Mouse (Mus musculus): Measurements from ENCODE around the gene Traf7. TPM values are rescaled to one million over a fixed set of nuclear protein-coding genes. Genes with fewer than 3 reads are reported as not detected.

Gene Traf7
- polyA plus RNA-seq, 1 experiment from 2014 or later = 103 TPM

DNA sequence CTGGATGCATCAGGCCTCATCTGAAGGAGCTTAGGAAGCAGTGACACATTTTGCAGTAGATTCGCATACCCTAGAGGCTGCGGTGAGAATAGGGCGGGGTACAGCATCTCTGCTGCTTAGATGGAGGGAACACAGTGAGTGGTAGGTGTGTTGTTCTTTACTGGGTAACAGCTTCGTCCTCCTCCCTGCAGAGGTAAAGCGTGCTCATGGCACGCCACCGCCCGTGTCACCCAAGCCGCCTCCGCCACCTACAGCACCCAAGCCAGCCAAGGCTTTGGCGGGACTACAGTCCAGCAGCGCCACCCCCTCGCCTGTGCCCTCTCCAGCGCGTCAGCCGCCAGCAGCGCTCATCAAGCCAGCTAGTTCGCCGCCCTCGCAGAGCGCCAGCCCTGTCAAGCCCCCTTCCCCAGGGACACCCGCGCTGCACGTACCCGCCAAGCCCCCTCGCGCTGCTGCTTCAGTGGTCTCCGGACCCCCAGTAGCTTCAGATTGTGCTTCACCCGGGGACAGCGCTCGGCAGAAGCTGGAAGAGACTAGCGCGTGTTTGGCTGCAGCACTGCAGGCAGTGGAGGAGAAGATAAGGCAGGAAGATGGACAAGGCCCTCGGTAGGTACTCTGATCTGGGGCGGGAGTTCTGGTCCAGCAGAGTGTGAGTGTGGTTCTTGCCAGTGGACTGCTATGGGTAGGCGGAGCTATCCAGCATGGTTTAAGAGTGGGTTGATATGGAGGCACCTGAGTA, 21.2 kb downstream of the Traf7 start:
- no peaks in the 10 kb centered on the region for H3K9me3 ChIP-seq (replicated peaks; ENCODE audit: control insufficient read depth, low read length, poor library complexity, severe bottlenecking)
- no peak overlapping the region for H3K4me2 ChIP-seq (ENCODE audit: low read length)
- peak overlapping the region; percentile 38 for H3K27ac ChIP-seq (ENCODE audit: low read length)
- H3K4me1 ChIP-seq (ENCODE audit: control insufficient read depth, insufficient read depth, low read length) = no peaks in the 10 kb centered on the region; the same call in 1 of the 2 replicates
- peaks cover 71% of the 10 kb centered on the region for H3K36me3 ChIP-seq (ENCODE audit: control insufficient read depth, insufficient read depth, low read length)
- 0 out of 2 replicates have a peak overlapping the region, but pooled peaks have one; percentile 25 for H3K9ac ChIP-seq (ENCODE audit: low read depth, low read length)
- no peak overlapping the region for H3K4me3 ChIP-seq (ENCODE audit: low read depth, low read length)
- no peaks in the 10 kb centered on the region for H3K27me3 ChIP-seq (ENCODE audit: control insufficient read depth, insufficient read depth, low read depth, low read length)
- peak; percentile 16 for ATAC-seq
- WGBS = 24% methylated on average over 35 of the region's 36 CpGs

DNA sequence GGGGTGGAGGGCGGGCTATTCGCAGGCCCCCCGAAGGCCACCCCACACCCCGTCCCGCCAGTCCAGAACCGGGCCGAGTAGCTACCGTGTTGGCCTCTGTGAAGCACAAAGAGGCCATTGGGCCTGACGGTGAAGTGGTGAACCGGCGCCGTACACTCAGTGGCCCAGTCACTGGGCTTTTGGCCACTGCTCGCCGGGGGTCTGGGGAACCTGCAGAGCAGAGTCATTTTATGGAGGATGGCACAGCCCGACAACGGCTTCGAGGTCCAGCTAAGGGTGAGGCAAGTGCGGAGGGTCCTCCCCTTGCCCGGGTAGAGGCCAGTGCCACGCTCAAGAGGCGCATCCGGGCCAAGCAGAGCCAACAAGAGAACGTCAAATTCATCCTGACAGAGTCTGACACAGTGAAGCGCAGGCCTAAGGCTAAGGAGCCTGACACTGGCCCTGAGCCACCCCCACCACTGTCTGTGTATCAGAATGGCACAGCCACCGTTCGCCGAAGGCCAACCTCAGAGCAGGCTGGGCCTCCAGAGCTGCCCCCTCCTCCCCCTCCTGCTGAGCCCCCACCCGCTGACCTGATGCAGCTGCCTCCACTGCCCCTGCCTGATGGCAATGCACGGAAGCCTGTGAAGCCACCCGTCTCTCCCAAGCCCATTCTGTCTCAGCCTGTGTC, 22.3 kb downstream of the Traf7 start:
- peaks cover 68% of the 10 kb centered on the region for H3K36me3 ChIP-seq (ENCODE audit: control insufficient read depth, insufficient read depth, low read length)

DNA sequence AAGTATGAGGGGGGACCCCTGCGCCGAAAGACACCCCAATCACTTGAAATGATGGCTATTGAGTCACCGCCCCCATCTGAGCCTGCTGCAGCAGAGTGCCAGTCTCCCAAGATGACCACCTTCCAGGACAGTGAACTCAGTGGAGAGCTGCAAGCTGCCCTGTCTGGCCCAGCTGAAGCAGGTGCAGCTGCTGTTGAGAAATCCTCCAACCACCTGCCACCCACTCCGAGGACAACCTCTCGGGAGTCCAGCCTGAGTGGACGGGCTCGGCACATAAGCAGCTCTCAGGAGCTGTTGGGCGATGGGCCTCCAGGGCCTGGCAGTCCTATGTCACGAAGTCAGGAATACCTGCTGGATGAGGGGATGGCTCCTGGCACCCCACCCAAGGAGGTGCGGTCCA, 23.7 kb downstream of the Traf7 start:
- no peak overlapping the region for H3K27ac ChIP-seq (ENCODE audit: low read length)
- no peaks in the 10 kb centered on the region for H3K27me3 ChIP-seq (ENCODE audit: control insufficient read depth, insufficient read depth, low read depth, low read length)
- ATAC-seq = no peak
- H3K4me1 ChIP-seq (ENCODE audit: control insufficient read depth, insufficient read depth, low read length) = no peaks in the 10 kb centered on the region; the same call in 1 of the 2 replicates
- no peak overlapping the region for H3K4me2 ChIP-seq (ENCODE audit: low read length)
- no peak overlapping the region for H3K9ac ChIP-seq (ENCODE audit: low read depth, low read length)
- H3K36me3 ChIP-seq (ENCODE audit: control insufficient read depth, insufficient read depth, low read length) = peaks cover 63% of the 10 kb centered on the region
- no peaks in the 10 kb centered on the region for H3K9me3 ChIP-seq (replicated peaks; ENCODE audit: control insufficient read depth, low read length, poor library complexity, severe bottlenecking)
- WGBS = 92% methylated on average over 10 of the region's 10 CpGs
- H3K4me3 ChIP-seq (ENCODE audit: low read depth, low read length) = no peak overlapping the region

More for the DNA sequence above, 22.3 kb downstream of the Traf7 start:
- Histone ChIP-seq H3K4me1 (ENCODE audit: control insufficient read depth, insufficient read depth, low read length) (no peaks in the 10 kb centered on the region; the same call in 1 of the 2 replicates), H3K9me3 (replicated peaks; ENCODE audit: control insufficient read depth, low read length, poor library complexity, severe bottlenecking) (no peaks in the 10 kb centered on the region), H3K9ac (ENCODE audit: low read depth, low read length) (0 out of 2 replicates have a peak overlapping the region, but pooled peaks have one; percentile 6), H3K27me3 (ENCODE audit: control insufficient read depth, insufficient read depth, low read depth, low read length) (no peaks in the 10 kb centered on the region), H3K27ac (ENCODE audit: low read length) (no peak overlapping the region), H3K4me2 (ENCODE audit: low read length) (no peak overlapping the region), H3K4me3 (ENCODE audit: low read depth, low read length) (no peak overlapping the region)
- WGBS = 88% methylated on average over 30 of the region's 30 CpGs
- ATAC-seq = no peak

DNA sequence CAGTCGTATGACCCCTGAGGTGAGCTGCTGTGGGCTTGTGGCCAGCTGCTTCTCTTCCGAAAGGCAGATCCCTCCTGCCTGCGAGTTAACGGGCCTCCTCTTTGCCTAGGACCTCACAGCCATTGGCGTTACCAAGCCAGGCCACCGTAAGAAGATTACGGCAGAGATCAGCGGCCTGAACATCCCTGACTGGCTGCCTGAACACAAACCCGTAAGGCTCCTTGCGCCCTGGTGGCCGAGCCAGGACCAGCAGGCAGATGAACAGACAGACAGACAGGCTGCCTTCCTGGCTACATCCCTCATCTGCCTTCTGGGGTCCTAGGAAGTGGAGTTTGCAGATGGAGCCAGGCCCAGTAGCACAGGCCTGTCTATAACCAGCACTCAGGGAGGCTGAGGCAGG, 25.5 kb downstream of the Traf7 start:
- no peak for ATAC-seq
- Histone ChIP-seq H3K4me2 (ENCODE audit: low read length) (no peak overlapping the region), H3K36me3 (ENCODE audit: control insufficient read depth, insufficient read depth, low read length) (peaks cover 60% of the 10 kb centered on the region), H3K27me3 (ENCODE audit: control insufficient read depth, insufficient read depth, low read depth, low read length) (no peaks in the 10 kb centered on the region), H3K9me3 (replicated peaks; ENCODE audit: control insufficient read depth, low read length, poor library complexity, severe bottlenecking) (no peaks in the 10 kb centered on the region), H3K4me3 (ENCODE audit: low read depth, low read length) (no peak overlapping the region), H3K4me1 (ENCODE audit: control insufficient read depth, insufficient read depth, low read length) (no peaks in the 10 kb centered on the region; the same call in 1 of the 2 replicates), H3K9ac (ENCODE audit: low read depth, low read length) (no peak overlapping the region), H3K27ac (ENCODE audit: low read length) (no peak overlapping the region)
- 23% methylated on average over 11 of the region's 11 CpGs for WGBS

DNA sequence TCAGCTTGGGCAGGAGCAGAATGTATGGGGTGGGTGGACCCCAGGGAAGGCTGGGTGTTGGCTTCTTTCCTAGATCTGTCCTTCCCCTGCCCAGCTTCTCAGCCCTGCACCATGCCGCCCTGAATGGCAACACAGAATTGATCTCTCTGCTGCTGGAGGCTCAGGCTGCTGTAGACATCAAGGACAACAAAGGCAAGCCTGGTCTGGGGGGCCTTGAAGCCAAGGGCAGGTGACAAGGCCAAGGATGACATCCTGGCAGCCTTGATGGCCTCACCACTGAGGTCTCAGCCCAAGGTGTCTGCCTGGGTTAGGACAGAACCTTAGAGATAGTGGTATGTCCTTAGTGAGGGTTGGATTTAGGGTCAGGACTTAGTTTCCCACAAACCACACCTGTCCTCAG, 31.7 kb downstream of the Traf7 start:
- H3K27me3 ChIP-seq (ENCODE audit: control insufficient read depth, insufficient read depth, low read depth, low read length) = no peaks in the 10 kb centered on the region
- ATAC-seq = no peak
- H3K9me3 ChIP-seq (replicated peaks; ENCODE audit: control insufficient read depth, low read length, poor library complexity, severe bottlenecking) = no peaks in the 10 kb centered on the region
- H3K4me3 ChIP-seq (ENCODE audit: low read depth, low read length) = no peak overlapping the region
- peaks cover 6% of the 10 kb centered on the region for H3K4me1 ChIP-seq (ENCODE audit: control insufficient read depth, insufficient read depth, low read length)
- 79% methylated on average over 1 of the region's 1 CpGs for WGBS
- H3K4me2 ChIP-seq (ENCODE audit: low read length) = no peak overlapping the region
- no peak overlapping the region for H3K9ac ChIP-seq (ENCODE audit: low read depth, low read length)
- H3K27ac ChIP-seq (ENCODE audit: low read length) = no peak overlapping the region; the same call in 1 of the 2 replicates
- peaks cover 26% of the 10 kb centered on the region for H3K36me3 ChIP-seq (ENCODE audit: control insufficient read depth, insufficient read depth, low read length)

DNA sequence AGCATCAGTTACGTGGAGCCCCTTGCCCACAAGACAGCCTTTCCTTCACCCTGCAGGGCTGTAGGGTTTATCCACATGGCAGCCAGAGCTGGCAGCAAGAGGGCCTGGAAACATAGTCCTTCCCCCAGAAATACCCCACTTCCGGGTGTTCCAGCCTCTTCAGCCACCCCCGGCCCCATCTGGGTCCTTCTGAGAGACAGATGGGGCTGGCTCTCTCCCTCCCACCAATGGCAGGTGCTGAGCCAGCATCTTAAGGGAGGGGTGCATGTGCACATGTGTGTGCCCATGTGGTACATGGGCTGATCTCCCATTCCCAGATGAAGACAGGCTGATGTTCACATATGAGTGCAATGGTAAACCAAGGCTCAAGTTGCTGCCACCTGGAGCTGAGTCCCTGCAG, 32.3 kb downstream of the Traf7 start:
- 86% methylated on average over 3 of the region's 3 CpGs for WGBS
- H3K9me3 ChIP-seq (replicated peaks; ENCODE audit: control insufficient read depth, low read length, poor library complexity, severe bottlenecking) = no peaks in the 10 kb centered on the region
- no peak overlapping the region for H3K4me2 ChIP-seq (ENCODE audit: low read length)
- H3K36me3 ChIP-seq (ENCODE audit: control insufficient read depth, insufficient read depth, low read length) = peaks cover 23% of the 10 kb centered on the region
- H3K4me1 ChIP-seq (ENCODE audit: control insufficient read depth, insufficient read depth, low read length) = peaks cover 12% of the 10 kb centered on the region
- ATAC-seq = no peak
- H3K9ac ChIP-seq (ENCODE audit: low read depth, low read length) = 0 out of 2 replicates have a peak overlapping the region, but pooled peaks have one; percentile 26
- H3K27me3 ChIP-seq (ENCODE audit: control insufficient read depth, insufficient read depth, low read depth, low read length) = no peaks in the 10 kb centered on the region
- peak overlapping the region; percentile 11; the same call in 1 of the 2 replicates for H3K27ac ChIP-seq (ENCODE audit: low read length)
- H3K4me3 ChIP-seq (ENCODE audit: low read depth, low read length) = no peak overlapping the region

DNA sequence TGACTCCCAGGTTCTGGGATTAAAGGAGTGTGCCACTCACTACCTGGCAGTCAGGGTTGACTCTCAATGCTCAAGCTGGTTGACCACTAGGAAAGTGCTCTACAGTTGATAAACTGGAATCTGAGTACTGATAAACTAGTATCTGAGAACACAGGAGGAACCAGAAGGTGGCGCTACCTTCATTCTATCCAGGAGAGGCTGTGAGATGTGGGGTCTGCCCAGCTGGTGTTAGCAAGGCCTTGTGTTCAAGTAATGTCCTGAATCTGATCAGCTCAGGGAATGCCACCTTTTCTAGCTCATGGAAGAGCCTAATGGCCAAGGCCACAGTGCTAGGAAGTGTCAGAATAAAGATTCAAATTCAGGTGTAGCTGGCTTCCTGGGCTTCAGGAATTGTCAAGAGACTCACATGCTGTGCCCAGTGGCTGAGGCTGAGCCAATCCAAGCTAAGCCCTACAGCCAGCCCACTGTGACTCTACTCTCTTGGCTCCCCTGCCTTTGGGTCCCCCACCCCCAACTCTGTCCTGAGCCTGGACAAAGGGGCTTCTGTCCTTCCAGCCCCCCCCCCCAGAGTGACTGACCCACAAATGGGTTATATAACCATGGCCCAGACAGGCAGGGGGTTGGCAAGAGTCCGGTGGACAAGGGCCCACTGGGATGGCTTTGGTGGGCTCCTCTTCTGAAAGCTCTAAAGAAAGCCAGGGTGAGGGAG, 33.0 kb downstream of the Traf7 start:
- Histone ChIP-seq H3K4me2 (ENCODE audit: low read length) (no peak overlapping the region), H3K9me3 (replicated peaks; ENCODE audit: control insufficient read depth, low read length, poor library complexity, severe bottlenecking) (no peaks in the 10 kb centered on the region), H3K4me3 (ENCODE audit: low read depth, low read length) (no peak overlapping the region), H3K9ac (ENCODE audit: low read depth, low read length) (0 out of 2 replicates have a peak overlapping the region, but pooled peaks have one; percentile 22), H3K27me3 (ENCODE audit: control insufficient read depth, insufficient read depth, low read depth, low read length) (no peaks in the 10 kb centered on the region), H3K4me1 (ENCODE audit: control insufficient read depth, insufficient read depth, low read length) (peaks cover 19% of the 10 kb centered on the region), H3K27ac (ENCODE audit: low read length) (no peak overlapping the region; the same call in 1 of the 2 replicates), H3K36me3 (ENCODE audit: control insufficient read depth, insufficient read depth, low read length) (peaks cover 21% of the 10 kb centered on the region)
- WGBS = 44% methylated on average over 2 of the region's 2 CpGs
- no peak for ATAC-seq

DNA sequence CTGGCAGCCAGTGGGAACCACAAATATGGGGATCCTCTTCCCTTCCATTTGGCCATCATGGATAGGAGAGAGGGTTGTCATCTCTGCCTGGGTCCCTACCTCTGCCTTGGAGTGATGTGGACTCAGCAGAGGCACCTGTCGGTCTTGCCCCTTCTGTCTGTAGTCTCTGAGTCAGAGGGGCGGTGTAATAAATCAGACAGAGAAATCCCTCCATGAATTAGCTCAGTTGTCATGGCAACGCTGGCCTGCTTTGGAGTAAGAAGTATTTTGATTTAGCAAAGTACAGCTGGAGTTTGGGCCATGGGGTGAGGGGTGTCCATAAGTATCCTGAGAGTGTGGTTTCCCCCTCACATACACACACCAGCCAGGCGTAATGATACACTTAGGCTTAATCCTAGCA, 37.3 kb downstream of the Traf7 start:
- no peak for ATAC-seq
- peak overlapping the region; percentile 85 for H3K27ac ChIP-seq (ENCODE audit: low read length)
- H3K36me3 ChIP-seq (ENCODE audit: control insufficient read depth, insufficient read depth, low read length) = no peaks in the 10 kb centered on the region
- 48% methylated on average over 4 of the region's 4 CpGs for WGBS
- H3K27me3 ChIP-seq (ENCODE audit: control insufficient read depth, insufficient read depth, low read depth, low read length) = no peaks in the 10 kb centered on the region
- H3K9ac ChIP-seq (ENCODE audit: low read depth, low read length) = peak overlapping the region; percentile 82
- H3K4me1 ChIP-seq (ENCODE audit: control insufficient read depth, insufficient read depth, low read length) = peaks cover 34% of the 10 kb centered on the region
- H3K4me3 ChIP-seq (ENCODE audit: low read depth, low read length) = peak overlapping the region; percentile 59
- peak overlapping the region; percentile 93 for H3K4me2 ChIP-seq (ENCODE audit: low read length)
- H3K9me3 ChIP-seq (replicated peaks; ENCODE audit: control insufficient read depth, low read length, poor library complexity, severe bottlenecking) = no peaks in the 10 kb centered on the region
